Mouse (Mus musculus) forebrain, postnatal 0 days (tissue): ENCODE data around the gene Baiap3. TPM values are rescaled to one million over a fixed set of nuclear protein-coding genes. Genes with fewer than 3 reads are reported as not detected.

Experiments used
- ATAC-seq: fragments of 200-750 bp; cut with Nextera tagmentation; 2 replicates; pipeline ENCODE4 v1.8.0; 2017; ENCODE audit warnings: mild to moderate bottlenecking, moderate library complexity
- DNase-seq: peaks from one replicate; pipeline ENCODE4 v3.0.0-alpha.2; 2015
- H3K27ac ChIP-seq: fragments of 300-500 bp; sonication (generic); 2 replicates; pipeline ENCODE4 v1.5.1; 2014; ENCODE audit warnings: low read depth, mild to moderate bottlenecking, antibody characterized with exemption, low read length, moderate library complexity, mixed read lengths
- H3K27me3 ChIP-seq: fragments of 300-500 bp; sonication (generic); 2 replicates; pipeline ENCODE4 v1.6.1; 2014; ENCODE audit warnings: mild to moderate bottlenecking, low read length, mixed read lengths; ENCODE audit not compliant: insufficient read depth
- H3K36me3 ChIP-seq: fragments of 300-500 bp; sonication (generic); 2 replicates; pipeline ENCODE4 v1.6.1; 2014; ENCODE audit warnings: mild to moderate bottlenecking, moderate library complexity; ENCODE audit not compliant: insufficient read depth
- H3K4me1 ChIP-seq: fragments of 300-500 bp; sonication (generic); 2 replicates; pipeline ENCODE4 v1.6.1; 2014; ENCODE audit warnings: antibody characterized with exemption; ENCODE audit not compliant: insufficient read depth
- H3K4me2 ChIP-seq: fragments of 300-500 bp; sonication (generic); 2 replicates; pipeline ENCODE4 v1.6.1; 2014; ENCODE audit warnings: low read depth, mild to moderate bottlenecking, moderate library complexity
- H3K4me3 ChIP-seq: fragments of 300-500 bp; sonication (generic); 2 replicates; pipeline ENCODE4 v1.5.1; 2014; ENCODE audit warnings: low read depth, low read length, mixed read lengths
- H3K9ac ChIP-seq: fragments of 300-500 bp; sonication (generic); 2 replicates; pipeline ENCODE4 v1.6.1; 2014; ENCODE audit warnings: mild to moderate bottlenecking
- H3K9me3 ChIP-seq: fragments of 300-500 bp; sonication (generic); 2 replicates; pipeline ENCODE4 v1.6.1; 2016; ENCODE audit warnings: low read length
- CTCF ChIP-seq: sonication (generic); IDR thresholded peaks from 2 replicates; pipeline ENCODE4 v1.5.1; 2016; ENCODE audit warnings: antibody characterized with exemption, control low read depth, low read depth
- WGBS: fragments of 180-500 bp; shearing (Covaris S2); extraction: QIAGEN DNeasy Blood & Tissue Kit; methylation state at CpG from one replicate; pipeline ENCODE4 v1.1.7; 2014; 5-methylcytosine and 5-hydroxymethylcytosine counted together
- polyA plus RNA-seq: library from polyadenylated mRNA; unstranded; fragments of >200 nt; fragmentation: Nextera tagmentation; extraction: Ambion mirVana; gene quantifications from 2 replicates; pipeline ENCODE4 v1.2.1, GENCODE M21; 2015
- total RNA-seq: library from RNA; depleted of rRNA; stranded (reverse); fragments of >200 nt; gene quantifications from 2 replicates; pipeline ENCODE4 v1.2.3, GENCODE M21; 2014

The Baiap3 gene
- total and polyA plus RNA-seq, 2 experiments from 2014 or later = 16.2 to 70.8 TPM

DNA sequence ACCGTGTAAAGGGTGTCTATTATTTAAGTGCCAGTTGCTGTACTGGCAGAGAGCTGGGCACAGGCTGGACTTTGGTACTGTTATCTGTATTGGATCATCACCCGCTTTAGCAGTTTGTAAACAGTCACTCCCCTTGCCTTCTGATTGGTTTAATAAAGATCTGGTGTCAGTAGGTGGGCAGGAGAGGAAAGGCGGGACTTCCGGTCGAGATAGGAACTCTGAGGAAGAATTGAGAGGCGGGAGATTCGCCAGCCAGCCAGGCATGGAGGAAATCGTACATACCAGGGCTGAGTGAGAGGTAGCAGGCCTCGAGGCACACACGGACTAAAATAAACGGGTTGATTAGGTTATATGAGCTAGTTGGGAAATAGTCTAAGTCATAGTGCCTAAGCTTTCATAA, 26.0 kb upstream of the Baiap3 start:
- H3K9ac ChIP-seq = no peak overlapping the region
- H3K27me3 ChIP-seq = no peaks in the 10 kb centered on the region
- WGBS = 45% methylated on average over 11 of the region's 11 CpGs
- H3K27ac ChIP-seq = no peak overlapping the region
- no peak overlapping the region for H3K4me3 ChIP-seq
- H3K4me1 ChIP-seq = no peaks in the 10 kb centered on the region
- no peak for DNase-seq
- no peak for ATAC-seq
- TF ChIP-seq CTCF = no peak
- no peaks in the 10 kb centered on the region for H3K36me3 ChIP-seq
- H3K9me3 ChIP-seq = no peaks in the 10 kb centered on the region
- no peak overlapping the region for H3K4me2 ChIP-seq

DNA sequence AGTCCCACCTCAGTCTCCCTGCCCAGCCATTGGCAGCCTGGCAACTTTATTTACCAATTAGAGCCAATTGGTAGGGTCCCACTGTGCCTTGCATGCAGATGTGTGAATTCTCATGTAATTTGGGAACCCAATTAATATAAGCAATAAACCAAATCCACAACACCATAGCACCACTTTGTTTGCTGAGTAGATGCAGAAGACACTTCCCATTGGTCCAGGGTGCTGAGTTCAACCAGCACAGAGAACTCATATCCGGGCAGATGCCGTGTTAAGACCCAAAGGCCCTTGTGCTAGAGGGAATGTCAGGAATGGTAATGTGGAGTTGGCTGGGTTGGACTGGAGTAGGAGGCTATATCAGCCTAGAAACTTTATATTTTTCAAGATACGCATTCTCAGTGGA, 19.7 kb upstream of the Baiap3 start:
- H3K9ac ChIP-seq = no peak overlapping the region
- ATAC-seq (no peak), DNase-seq (no peak)
- peaks cover 14% of the 10 kb centered on the region for H3K4me1 ChIP-seq
- no peaks in the 10 kb centered on the region for H3K9me3 ChIP-seq
- TF ChIP-seq CTCF = no peak
- H3K4me3 ChIP-seq = no peak overlapping the region
- H3K4me2 ChIP-seq = no peak overlapping the region
- no peaks in the 10 kb centered on the region for H3K27me3 ChIP-seq
- H3K36me3 ChIP-seq = no peaks in the 10 kb centered on the region; the same call in 1 of the 2 replicates
- no peak overlapping the region for H3K27ac ChIP-seq
- 95% methylated on average over 3 of the region's 3 CpGs for WGBS

DNA sequence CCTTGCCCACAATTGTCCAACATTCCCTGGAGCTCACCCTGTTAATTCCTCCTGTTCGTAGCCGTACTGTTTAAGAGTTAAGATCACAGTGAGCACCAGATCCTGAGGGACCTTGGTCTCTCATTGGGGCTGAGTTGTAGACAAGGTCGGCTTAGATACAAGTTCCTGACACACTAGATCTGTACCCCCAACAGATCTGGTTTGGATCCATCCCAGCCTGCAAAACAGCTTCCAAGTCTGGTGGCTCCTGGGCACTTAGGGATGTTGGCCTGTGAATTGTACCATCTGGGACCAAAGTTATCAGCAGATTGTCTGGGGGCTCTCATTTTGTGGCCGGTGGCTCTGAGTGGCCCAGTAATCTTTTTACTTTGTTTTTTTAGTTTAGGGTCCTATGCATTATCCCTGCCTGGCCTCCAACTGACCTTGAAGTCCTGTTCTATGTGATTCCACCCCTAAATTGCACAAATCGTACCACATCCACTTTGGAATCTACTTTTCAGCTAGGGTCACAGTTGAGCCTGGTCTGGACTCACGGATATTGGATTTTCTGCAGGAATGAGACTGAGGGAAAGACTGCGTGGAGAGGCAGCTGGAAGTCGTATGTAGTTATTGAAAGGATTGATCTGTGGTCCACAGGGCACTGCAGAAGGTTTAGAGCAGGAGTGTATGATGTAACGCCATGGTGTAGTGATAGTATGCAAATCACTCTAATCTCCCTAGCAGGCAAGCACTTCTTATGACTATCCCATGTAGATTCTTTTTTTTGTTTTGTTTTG, 18.6 kb upstream of the Baiap3 start, which contains the start of gene Ube2i:
Gene Ube2i, minus strand, starts transcription at position 52 of the 776 bp plus-strand sequence.
- H3K36me3 ChIP-seq = peaks cover under 1% of the 10 kb centered on the region; the same call in 1 of the 2 replicates
- H3K4me3 ChIP-seq = peak within 1 kb of the TSS; percentile 94
- no peaks in the 10 kb centered on the region for H3K27me3 ChIP-seq
- H3K9me3 ChIP-seq = no peaks in the 10 kb centered on the region
- TF ChIP-seq CTCF = no peak
- WGBS = 78% methylated on average over 9 of the region's 9 CpGs
- ATAC-seq (no peak), DNase-seq (no peak)
- peak within 1 kb of the TSS; percentile 99 for H3K9ac ChIP-seq
- peak within 1 kb of the TSS; percentile 89 for H3K4me2 ChIP-seq
- peak within 1 kb of the TSS; percentile 98 for H3K27ac ChIP-seq
- peaks cover 21% of the 10 kb centered on the region for H3K4me1 ChIP-seq

DNA sequence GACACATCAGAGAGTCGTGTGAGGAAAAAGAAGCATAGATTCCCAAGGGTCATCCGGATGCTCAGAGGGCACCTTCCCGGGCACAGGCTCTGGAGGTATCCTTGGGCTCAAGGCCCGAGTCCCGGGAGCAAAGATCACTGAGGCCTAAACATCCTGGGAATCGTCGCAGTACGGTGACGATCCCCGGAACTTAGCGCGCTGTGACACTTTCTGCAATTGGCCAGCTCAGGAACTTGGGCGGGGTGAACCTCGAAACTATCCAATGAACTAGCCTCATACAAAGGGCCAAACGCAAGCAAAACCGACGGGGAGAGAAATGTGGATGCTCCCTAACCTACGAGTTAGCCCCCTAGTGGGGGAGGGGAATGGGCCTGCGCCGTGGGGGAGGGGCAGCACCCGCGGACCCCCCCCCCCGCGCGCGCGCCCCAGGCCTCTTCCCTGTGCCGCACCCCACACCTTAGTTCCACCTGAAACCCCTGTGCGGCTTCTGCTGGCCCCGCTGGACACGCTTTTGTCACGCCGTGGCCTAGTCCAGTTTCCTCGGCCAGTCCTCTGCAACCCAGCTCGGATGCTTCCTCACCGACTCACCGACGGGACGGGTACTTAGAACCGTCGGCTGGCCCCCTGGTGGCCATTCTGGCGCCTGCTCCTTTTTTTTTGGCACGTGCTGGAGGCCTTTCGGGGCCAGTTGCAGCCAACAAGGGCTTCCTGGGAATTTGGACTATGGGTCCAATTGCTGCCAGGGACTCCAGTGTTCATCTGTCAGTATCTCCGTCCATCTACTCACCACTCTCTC, 17.7 kb upstream of the Baiap3 start:
- DNase-seq (peak; percentile 100), ATAC-seq (peak; percentile 84)
- peaks cover 9% of the 10 kb centered on the region for H3K36me3 ChIP-seq
- peak overlapping the region; percentile 98 for H3K27ac ChIP-seq
- peak overlapping the region; percentile 99 for H3K9ac ChIP-seq
- H3K4me2 ChIP-seq = peak overlapping the region; percentile 89
- 2% methylated on average over 41 of the region's 45 CpGs for WGBS
- H3K4me3 ChIP-seq = peak overlapping the region; percentile 94
- no peaks in the 10 kb centered on the region for H3K9me3 ChIP-seq
- H3K4me1 ChIP-seq = peaks cover 21% of the 10 kb centered on the region
- peak; percentile 84 for TF ChIP-seq CTCF
- H3K27me3 ChIP-seq = no peaks in the 10 kb centered on the region

DNA sequence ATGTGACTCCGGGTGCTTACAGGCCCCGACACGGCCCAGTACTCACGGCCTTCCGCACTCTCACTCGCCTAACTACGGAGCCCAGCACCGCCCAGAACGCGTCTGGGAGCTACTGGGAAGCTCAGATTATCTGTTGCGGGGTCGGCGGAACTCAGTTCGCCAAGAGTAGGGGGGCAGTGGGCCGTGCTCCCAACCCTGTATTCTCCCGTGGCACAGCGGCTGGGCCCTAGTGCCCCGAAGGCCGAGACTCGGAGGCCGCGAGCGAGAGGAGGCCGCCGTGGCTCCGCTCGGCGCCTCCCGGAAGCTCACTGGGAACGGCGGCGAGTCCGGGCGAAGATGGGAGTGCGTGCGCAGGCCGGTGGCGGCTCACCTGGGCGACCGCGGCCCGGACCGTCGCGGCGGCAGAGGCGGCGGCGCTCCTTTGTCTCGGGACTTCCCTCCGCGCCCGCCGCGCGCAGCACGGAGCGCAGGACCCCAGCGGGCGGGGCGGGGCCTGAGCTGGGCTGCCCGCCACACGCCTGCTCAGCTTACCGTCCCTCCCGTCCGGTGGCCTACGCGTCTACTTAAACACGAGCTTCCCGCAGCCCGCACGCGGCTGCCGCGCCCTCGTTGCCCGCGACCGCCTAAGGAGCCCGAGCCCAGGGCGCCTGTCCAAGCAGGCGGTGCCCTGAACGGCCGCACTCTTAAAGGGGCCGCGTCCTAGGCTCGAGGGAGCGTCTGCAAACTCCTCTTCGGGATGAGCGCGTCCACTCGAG, 17.0 kb upstream of the Baiap3 start:
- DNase-seq (no peak), ATAC-seq (peak; percentile 90)
- H3K27ac ChIP-seq = peak overlapping the region; percentile 98
- H3K27me3 ChIP-seq = no peaks in the 10 kb centered on the region
- H3K9ac ChIP-seq = peak overlapping the region; percentile 99
- H3K4me2 ChIP-seq = peak overlapping the region; percentile 89
- no peaks in the 10 kb centered on the region for H3K9me3 ChIP-seq
- H3K36me3 ChIP-seq = peaks cover 17% of the 10 kb centered on the region
- no peak for TF ChIP-seq CTCF
- peaks cover 21% of the 10 kb centered on the region for H3K4me1 ChIP-seq
- H3K4me3 ChIP-seq = peak overlapping the region; percentile 94
- WGBS = 2% methylated on average over 92 of the region's 92 CpGs

DNA sequence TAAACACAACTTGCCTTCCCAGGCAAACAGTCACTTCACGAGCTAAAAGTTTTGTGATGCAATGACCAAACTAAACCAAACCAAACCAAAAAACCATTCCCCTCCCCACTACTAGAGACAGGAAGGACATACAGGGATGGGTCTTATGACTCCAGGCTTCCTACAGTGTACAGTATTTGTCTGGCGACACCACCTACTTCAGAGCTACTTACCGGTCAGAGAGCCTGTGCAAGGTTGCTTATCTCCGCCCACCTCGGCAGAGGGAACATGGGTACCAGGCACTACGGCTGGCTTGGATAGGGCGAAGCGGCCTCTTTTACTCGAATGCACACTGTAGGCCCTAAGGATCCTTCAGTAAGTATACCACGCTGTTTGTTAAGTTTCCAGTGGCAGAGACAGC, 16.2 kb upstream of the Baiap3 start:
- peak overlapping the region; percentile 99 for H3K9ac ChIP-seq
- H3K4me3 ChIP-seq = peak overlapping the region; percentile 94
- H3K27me3 ChIP-seq = no peaks in the 10 kb centered on the region
- DNase-seq (no peak), ATAC-seq (no peak)
- peaks cover 25% of the 10 kb centered on the region for H3K36me3 ChIP-seq
- peak overlapping the region; percentile 89 for H3K4me2 ChIP-seq
- H3K4me1 ChIP-seq = peaks cover 21% of the 10 kb centered on the region
- peak overlapping the region; percentile 98; the same call in 1 of the 2 replicates for H3K27ac ChIP-seq
- TF ChIP-seq CTCF = peak; percentile 24; the same call in 1 of the 2 replicates
- 1% methylated on average over 10 of the region's 10 CpGs for WGBS
- no peaks in the 10 kb centered on the region for H3K9me3 ChIP-seq
